Mouse (Mus musculus): ENCODE measurements at regions not wholly inside any gene's neighbourhood (a gene's known extent, or its start where the extent isn't known, plus 50 kb on each side); places are given as distances from the start of the nearest gene placed in this dataset.

DNA sequence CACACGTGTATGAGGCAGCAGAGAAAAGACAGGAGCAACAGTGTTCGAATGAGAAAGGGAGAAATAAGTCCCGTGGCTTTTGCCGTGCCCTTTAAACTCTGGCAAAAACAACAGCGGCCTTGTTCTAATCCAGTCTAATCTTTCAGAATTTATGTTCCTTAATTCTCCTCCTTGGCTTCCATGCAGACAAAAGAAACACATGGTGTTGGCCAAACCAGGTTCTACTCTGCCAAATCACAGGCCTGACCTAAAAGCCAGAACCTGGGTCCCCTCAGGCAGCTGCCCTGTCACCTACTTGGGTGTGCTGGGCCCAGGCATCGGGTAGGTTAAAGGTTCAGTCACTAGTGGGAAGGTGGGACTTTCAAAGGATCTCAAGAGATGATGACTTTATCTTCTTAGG lies 580.2 kb upstream of the Gm10131 start:
- TF ChIP-seq ZNF384 (IDR thresholded peaks at IDR 0.05; ENCODE audit: low read depth, low read length) (no peak), ZC3H11A (IDR thresholded peaks at IDR 0.05; ENCODE audit: borderline replicate concordance, low read depth, low read length) (no peak), HCFC1 (IDR thresholded peaks at IDR 0.05; ENCODE audit: borderline replicate concordance, insufficient read depth, low read length) (no peak), CHD2 (IDR thresholded peaks at IDR 0.05; ENCODE audit: low read depth, low read length) (no peak), MAFK (IDR thresholded peaks at IDR 0.05; ENCODE audit: insufficient read depth, low read depth, low read length) (no peak)

Data from ES-E14 (cell line).